Mouse (Mus musculus): ENCODE results near the gene Rpap1. TPM values are rescaled to one million over a fixed set of nuclear protein-coding genes. Genes with fewer than 3 reads are reported as not detected.

The Rpap1 gene
- polyA plus RNA-seq, 1 experiment from 2014 or later = 17.5 TPM

GRCm38 (mm10) chr2:119811490-119812146 lies 24.3 kb upstream of the Rpap1 start:
- 81% methylated on average over 14 of the region's 14 CpGs for WGBS
- Histone ChIP-seq H3K4me1 (ENCODE audit: control insufficient read depth, insufficient read depth, low read length) (no peaks in the 10 kb centered on the region), H3K4me2 (ENCODE audit: low read depth, low read length) (no peak overlapping the region), H3K27me3 (ENCODE audit: control insufficient read depth, insufficient read depth, low read length) (no peaks in the 10 kb centered on the region), H3K9ac (replicated peaks; ENCODE audit: low read length) (no peak overlapping the region), H3K36me3 (replicated peaks; ENCODE audit: control insufficient read depth, insufficient read depth, low read depth, low read length) (no peaks in the 10 kb centered on the region), H3K9me3 (replicated peaks; ENCODE audit: control insufficient read depth, low read length) (no peaks in the 10 kb centered on the region), H3K4me3 (ENCODE audit: low read depth, low read length) (no peak overlapping the region), H3K27ac (replicated peaks; ENCODE audit: low read depth, low read length) (no peak overlapping the region)
- no peak for ATAC-seq (replicated peaks; ENCODE audit: insufficient number of reproducible peaks, low FRiP score, low TSS enrichment, low read depth)
- no peak for DNase-seq (ENCODE audit: low spot score)

GRCm38 (mm10) chr2:119810890-119811289 lies 23.6 kb upstream of the Rpap1 start:
- no peak overlapping the region for H3K4me3 ChIP-seq (ENCODE audit: low read depth, low read length)
- no peaks in the 10 kb centered on the region for H3K9me3 ChIP-seq (replicated peaks; ENCODE audit: control insufficient read depth, low read length)
- no peaks in the 10 kb centered on the region for H3K4me1 ChIP-seq (ENCODE audit: control insufficient read depth, insufficient read depth, low read length)
- H3K27me3 ChIP-seq (ENCODE audit: control insufficient read depth, insufficient read depth, low read length) = no peaks in the 10 kb centered on the region
- H3K27ac ChIP-seq (replicated peaks; ENCODE audit: low read depth, low read length) = no peak overlapping the region
- H3K9ac ChIP-seq (replicated peaks; ENCODE audit: low read length) = no peak overlapping the region
- no peaks in the 10 kb centered on the region for H3K36me3 ChIP-seq (replicated peaks; ENCODE audit: control insufficient read depth, insufficient read depth, low read depth, low read length)
- ATAC-seq (replicated peaks; ENCODE audit: insufficient number of reproducible peaks, low FRiP score, low TSS enrichment, low read depth) (no peak), DNase-seq (ENCODE audit: low spot score) (no peak)
- 89% methylated on average over 12 of the region's 12 CpGs for WGBS
- no peak overlapping the region for H3K4me2 ChIP-seq (ENCODE audit: low read depth, low read length)

- Histone ChIP-seq H3K36me3 (replicated peaks; ENCODE audit: control insufficient read depth, insufficient read depth, low read depth, low read length) (no peaks in the 10 kb centered on the region), H3K4me2 (ENCODE audit: low read depth, low read length) (no peak overlapping the region), H3K4me3 (ENCODE audit: low read depth, low read length) (no peak overlapping the region), H3K4me1 (ENCODE audit: control insufficient read depth, insufficient read depth, low read length) (no peaks in the 10 kb centered on the region; the same call in none of the 2 replicates), H3K9ac (replicated peaks; ENCODE audit: low read length) (no peak overlapping the region), H3K27me3 (ENCODE audit: control insufficient read depth, insufficient read depth, low read length) (no peaks in the 10 kb centered on the region), H3K27ac (replicated peaks; ENCODE audit: low read depth, low read length) (no peak overlapping the region), H3K9me3 (replicated peaks; ENCODE audit: control insufficient read depth, low read length) (no peaks in the 10 kb centered on the region)
- DNase-seq (ENCODE audit: low spot score) (no peak), ATAC-seq (replicated peaks; ENCODE audit: insufficient number of reproducible peaks, low FRiP score, low TSS enrichment, low read depth) (no peak)
- 36% methylated on average over 4 of the region's 4 CpGs for WGBS
Measured at GRCm38 (mm10) chr2:119808881-119809280, 21.5 kb upstream of the Rpap1 start.

- no peak for ATAC-seq (replicated peaks; ENCODE audit: insufficient number of reproducible peaks, low FRiP score, low TSS enrichment, low read depth)
- Histone ChIP-seq H3K4me3 (ENCODE audit: low read depth, low read length) (no peak overlapping the region), H3K4me1 (ENCODE audit: control insufficient read depth, insufficient read depth, low read length) (no peaks in the 10 kb centered on the region; the same call in none of the 2 replicates), H3K36me3 (replicated peaks; ENCODE audit: control insufficient read depth, insufficient read depth, low read depth, low read length) (no peaks in the 10 kb centered on the region), H3K4me2 (ENCODE audit: low read depth, low read length) (no peak overlapping the region), H3K9ac (replicated peaks; ENCODE audit: low read length) (no peak overlapping the region), H3K27me3 (ENCODE audit: control insufficient read depth, insufficient read depth, low read length) (no peaks in the 10 kb centered on the region), H3K9me3 (replicated peaks; ENCODE audit: control insufficient read depth, low read length) (no peaks in the 10 kb centered on the region), H3K27ac (replicated peaks; ENCODE audit: low read depth, low read length) (no peak overlapping the region)
- no peak for DNase-seq (ENCODE audit: low spot score)
- 15% methylated on average over 4 of the region's 4 CpGs for WGBS
Measured at GRCm38 (mm10) chr2:119808438-119808837, 21.1 kb upstream of the Rpap1 start.

GRCm38 (mm10) chr2:119805536-119805935 lies 18.2 kb upstream of the Rpap1 start:
- H3K4me2 ChIP-seq (ENCODE audit: low read depth, low read length) = no peak overlapping the region; the same call in 1 of the 2 replicates
- 58% methylated on average over 8 of the region's 8 CpGs for WGBS
- H3K36me3 ChIP-seq (replicated peaks; ENCODE audit: control insufficient read depth, insufficient read depth, low read depth, low read length) = no peaks in the 10 kb centered on the region
- no peaks in the 10 kb centered on the region for H3K27me3 ChIP-seq (ENCODE audit: control insufficient read depth, insufficient read depth, low read length)
- H3K9ac ChIP-seq (replicated peaks; ENCODE audit: low read length) = no peak overlapping the region
- DNase-seq (ENCODE audit: low spot score) (no peak), ATAC-seq (replicated peaks; ENCODE audit: insufficient number of reproducible peaks, low FRiP score, low TSS enrichment, low read depth) (no peak)
- H3K4me3 ChIP-seq (ENCODE audit: low read depth, low read length) = no peak overlapping the region
- H3K27ac ChIP-seq (replicated peaks; ENCODE audit: low read depth, low read length) = no peak overlapping the region
- H3K9me3 ChIP-seq (replicated peaks; ENCODE audit: control insufficient read depth, low read length) = no peaks in the 10 kb centered on the region
- peaks cover 2% of the 10 kb centered on the region for H3K4me1 ChIP-seq (ENCODE audit: control insufficient read depth, insufficient read depth, low read length)

GRCm38 (mm10) chr2:119804776-119805175 lies 17.4 kb upstream of the Rpap1 start:
- H3K9me3 ChIP-seq (replicated peaks; ENCODE audit: control insufficient read depth, low read length) = no peaks in the 10 kb centered on the region
- peaks cover 4% of the 10 kb centered on the region for H3K4me1 ChIP-seq (ENCODE audit: control insufficient read depth, insufficient read depth, low read length)
- no peak overlapping the region for H3K4me3 ChIP-seq (ENCODE audit: low read depth, low read length)
- no peak overlapping the region for H3K4me2 ChIP-seq (ENCODE audit: low read depth, low read length)
- no peaks in the 10 kb centered on the region for H3K27me3 ChIP-seq (ENCODE audit: control insufficient read depth, insufficient read depth, low read length)
- no peak for DNase-seq (ENCODE audit: low spot score)
- H3K36me3 ChIP-seq (replicated peaks; ENCODE audit: control insufficient read depth, insufficient read depth, low read depth, low read length) = no peaks in the 10 kb centered on the region
- WGBS = 41% methylated on average over 9 of the region's 9 CpGs
- H3K9ac ChIP-seq (replicated peaks; ENCODE audit: low read length) = no peak overlapping the region
- no peak overlapping the region for H3K27ac ChIP-seq (replicated peaks; ENCODE audit: low read depth, low read length)
- ATAC-seq (replicated peaks; ENCODE audit: insufficient number of reproducible peaks, low FRiP score, low TSS enrichment, low read depth) = no peak

- Histone ChIP-seq H3K9ac (replicated peaks; ENCODE audit: low read length) (no peak overlapping the region), H3K27ac (replicated peaks; ENCODE audit: low read depth, low read length) (no peak overlapping the region), H3K4me1 (ENCODE audit: control insufficient read depth, insufficient read depth, low read length) (peaks cover 4% of the 10 kb centered on the region), H3K36me3 (replicated peaks; ENCODE audit: control insufficient read depth, insufficient read depth, low read depth, low read length) (no peaks in the 10 kb centered on the region), H3K4me3 (ENCODE audit: low read depth, low read length) (no peak overlapping the region), H3K27me3 (ENCODE audit: control insufficient read depth, insufficient read depth, low read length) (no peaks in the 10 kb centered on the region; the same call in 1 of the 2 replicates), H3K4me2 (ENCODE audit: low read depth, low read length) (no peak overlapping the region), H3K9me3 (replicated peaks; ENCODE audit: control insufficient read depth, low read length) (no peaks in the 10 kb centered on the region)
- no peak for ATAC-seq (replicated peaks; ENCODE audit: insufficient number of reproducible peaks, low FRiP score, low TSS enrichment, low read depth)
- 39% methylated on average over 5 of the region's 5 CpGs for WGBS
- no peak for DNase-seq (ENCODE audit: low spot score)
Measured at GRCm38 (mm10) chr2:119804275-119804628, 16.9 kb upstream of the Rpap1 start.

- Histone ChIP-seq H3K4me1 (ENCODE audit: control insufficient read depth, insufficient read depth, low read length) (peaks cover 4% of the 10 kb centered on the region), H3K4me2 (ENCODE audit: low read depth, low read length) (no peak overlapping the region), H3K27ac (replicated peaks; ENCODE audit: low read depth, low read length) (no peak overlapping the region), H3K27me3 (ENCODE audit: control insufficient read depth, insufficient read depth, low read length) (no peaks in the 10 kb centered on the region; the same call in 1 of the 2 replicates), H3K9ac (replicated peaks; ENCODE audit: low read length) (peak overlapping the region; percentile 5; the same call in 1 of the 2 replicates), H3K4me3 (ENCODE audit: low read depth, low read length) (no peak overlapping the region), H3K36me3 (replicated peaks; ENCODE audit: control insufficient read depth, insufficient read depth, low read depth, low read length) (no peaks in the 10 kb centered on the region), H3K9me3 (replicated peaks; ENCODE audit: control insufficient read depth, low read length) (no peaks in the 10 kb centered on the region)
- DNase-seq (ENCODE audit: low spot score) (no peak), ATAC-seq (replicated peaks; ENCODE audit: insufficient number of reproducible peaks, low FRiP score, low TSS enrichment, low read depth) (no peak)
- 16% methylated on average over 6 of the region's 6 CpGs for WGBS
Measured at GRCm38 (mm10) chr2:119803618-119804274, 16.4 kb upstream of the Rpap1 start.
